Mouse (Mus musculus): ENCODE results near the gene Col6a6. TPM values are rescaled to one million over a fixed set of nuclear protein-coding genes. Genes with fewer than 3 reads are reported as not detected.
A peak's percentile ranks its signal among the peaks of the same experiment; 100 is the strongest.
"Not testable (repeated sequence)": the region's sequence is repeated elsewhere in the genome, so short reads cannot be mapped to it uniquely, and the experiment has no call there.

Gene Col6a6
- 0.92 and 1.1 TPM in 2 replicates for polyA plus RNA-seq (2015; fragmentation: Nextera tagmentation; extraction: Ambion mirVana)

GRCm38 (mm10) chr9:105827791-105828385 lies at the start of gene Col6a6:
TSS of gene Col6a6 (minus strand) at chr9:105828160.
- Histone ChIP-seq H3K4me3 (ENCODE audit: low read length) (peak within 1 kb of the TSS; percentile 33), H3K4me2 (replicated peaks; ENCODE audit: low read depth, low read length) (peak within 1 kb of the TSS; percentile 53), H3K9me3 (ENCODE audit: low read length) (no peaks in the 10 kb centered on the region), H3K27ac (ENCODE audit: low read length) (no peak within 1 kb of the TSS), H3K9ac (replicated peaks; ENCODE audit: low read length) (peak within 1 kb of the TSS; percentile 24; the same call in 1 of the 2 replicates), H3K27me3 (ENCODE audit: insufficient read depth, low read length) (0 out of 2 replicates have a peak, but pooled peaks cover 4% of the 10 kb centered on the region), H3K4me1 (ENCODE audit: insufficient read depth, low read length) (peaks cover 9% of the 10 kb centered on the region), H3K36me3 (ENCODE audit: insufficient read depth, low read length) (no peaks in the 10 kb centered on the region)
- WGBS = 8% methylated on average over 20 of the region's 20 CpGs
- peak; percentile 71; the same call in 1 of the 2 replicates for ATAC-seq (ENCODE audit: low FRiP score, low TSS enrichment)

- H3K4me3 ChIP-seq (ENCODE audit: low read length) = no peak overlapping the region
- H3K27me3 ChIP-seq (ENCODE audit: insufficient read depth, low read length) = no peaks in the 10 kb centered on the region
- no peaks in the 10 kb centered on the region for H3K9me3 ChIP-seq (ENCODE audit: low read length)
- no peak overlapping the region for H3K9ac ChIP-seq (replicated peaks; ENCODE audit: low read length)
- no peaks in the 10 kb centered on the region for H3K4me1 ChIP-seq (ENCODE audit: insufficient read depth, low read length)
- H3K36me3 ChIP-seq (ENCODE audit: insufficient read depth, low read length) = no peaks in the 10 kb centered on the region
- H3K27ac ChIP-seq (ENCODE audit: low read length) = no peak overlapping the region
- ATAC-seq (ENCODE audit: low FRiP score, low TSS enrichment) = no peak
- H3K4me2 ChIP-seq (replicated peaks; ENCODE audit: low read depth, low read length) = no peak overlapping the region
- WGBS = 82% methylated on average over 4 of the region's 4 CpGs
Measured at GRCm38 (mm10) chr9:105876124-105876523, 48.2 kb upstream of the Col6a6 start.

- no peaks in the 10 kb centered on the region for H3K9me3 ChIP-seq (ENCODE audit: low read length)
- H3K4me2 ChIP-seq (replicated peaks; ENCODE audit: low read depth, low read length) = no peak overlapping the region
- ATAC-seq (ENCODE audit: low FRiP score, low TSS enrichment) = no peak
- no peak overlapping the region for H3K27ac ChIP-seq (ENCODE audit: low read length)
- H3K27me3 ChIP-seq (ENCODE audit: insufficient read depth, low read length) = no peaks in the 10 kb centered on the region
- H3K4me3 ChIP-seq (ENCODE audit: low read length) = no peak overlapping the region
- WGBS = 36% methylated on average over 14 of the region's 14 CpGs
- no peaks in the 10 kb centered on the region for H3K36me3 ChIP-seq (ENCODE audit: insufficient read depth, low read length)
- H3K9ac ChIP-seq (replicated peaks; ENCODE audit: low read length) = no peak overlapping the region
- H3K4me1 ChIP-seq (ENCODE audit: insufficient read depth, low read length) = no peaks in the 10 kb centered on the region
Measured at GRCm38 (mm10) chr9:105871643-105872042, 43.7 kb upstream of the Col6a6 start.

- Histone ChIP-seq H3K4me3 (ENCODE audit: low read length) (no peak overlapping the region), H3K27ac (ENCODE audit: low read length) (no peak overlapping the region), H3K36me3 (ENCODE audit: insufficient read depth, low read length) (no peaks in the 10 kb centered on the region), H3K4me2 (replicated peaks; ENCODE audit: low read depth, low read length) (no peak overlapping the region), H3K9ac (replicated peaks; ENCODE audit: low read length) (no peak overlapping the region), H3K27me3 (ENCODE audit: insufficient read depth, low read length) (no peaks in the 10 kb centered on the region), H3K4me1 (ENCODE audit: insufficient read depth, low read length) (no peaks in the 10 kb centered on the region), H3K9me3 (ENCODE audit: low read length) (no peaks in the 10 kb centered on the region)
- 10% methylated on average over 6 of the region's 6 CpGs for WGBS
- no peak for ATAC-seq (ENCODE audit: low FRiP score, low TSS enrichment)
Measured at GRCm38 (mm10) chr9:105857773-105858172, 29.8 kb upstream of the Col6a6 start.

- H3K4me1 ChIP-seq (ENCODE audit: insufficient read depth, low read length) = no peaks in the 10 kb centered on the region
- no peak overlapping the region for H3K27ac ChIP-seq (ENCODE audit: low read length)
- no peak for ATAC-seq (ENCODE audit: low FRiP score, low TSS enrichment)
- no peaks in the 10 kb centered on the region for H3K27me3 ChIP-seq (ENCODE audit: insufficient read depth, low read length)
- no peak overlapping the region for H3K4me3 ChIP-seq (ENCODE audit: low read length)
- H3K36me3 ChIP-seq (ENCODE audit: insufficient read depth, low read length) = no peaks in the 10 kb centered on the region
- no peaks in the 10 kb centered on the region for H3K9me3 ChIP-seq (ENCODE audit: low read length)
- no peak overlapping the region for H3K4me2 ChIP-seq (replicated peaks; ENCODE audit: low read depth, low read length)
- H3K9ac ChIP-seq (replicated peaks; ENCODE audit: low read length) = no peak overlapping the region
- WGBS = 94% methylated on average over 1 of the region's 1 CpGs
Measured at GRCm38 (mm10) chr9:105852778-105853065, 24.8 kb upstream of the Col6a6 start.

- Histone ChIP-seq H3K27ac (ENCODE audit: low read length) (no peak overlapping the region), H3K4me3 (ENCODE audit: low read length) (no peak overlapping the region), H3K4me2 (replicated peaks; ENCODE audit: low read depth, low read length) (no peak overlapping the region), H3K27me3 (ENCODE audit: insufficient read depth, low read length) (no peaks in the 10 kb centered on the region), H3K4me1 (ENCODE audit: insufficient read depth, low read length) (no peaks in the 10 kb centered on the region), H3K36me3 (ENCODE audit: insufficient read depth, low read length) (no peaks in the 10 kb centered on the region), H3K9ac (replicated peaks; ENCODE audit: low read length) (no peak overlapping the region), H3K9me3 (ENCODE audit: low read length) (no peaks in the 10 kb centered on the region)
- 64% methylated on average over 14 of the region's 14 CpGs for WGBS
- ATAC-seq (ENCODE audit: low FRiP score, low TSS enrichment) = 0 out of 2 replicates have a peak, but pooled peaks have one; percentile 31
Measured at GRCm38 (mm10) chr9:105852015-105852777, 24.2 kb upstream of the Col6a6 start.

- WGBS = 86% methylated on average over 3 of the region's 3 CpGs
- ATAC-seq (ENCODE audit: low FRiP score, low TSS enrichment) = no peak
Measured at GRCm38 (mm10) chr9:105851011-105851410, 23.1 kb upstream of the Col6a6 start.

GRCm38 (mm10) chr9:105848396-105848795 lies 20.4 kb upstream of the Col6a6 start:
- WGBS = 75% methylated on average over 4 of the region's 4 CpGs
- no peak overlapping the region for H3K4me3 ChIP-seq (ENCODE audit: low read length)
- H3K27ac ChIP-seq (ENCODE audit: low read length) = no peak overlapping the region
- H3K9me3 ChIP-seq (ENCODE audit: low read length) = peaks cover 5% of the 10 kb centered on the region; the same call in 1 of the 2 replicates
- no peak overlapping the region for H3K4me2 ChIP-seq (replicated peaks; ENCODE audit: low read depth, low read length)
- no peaks in the 10 kb centered on the region for H3K27me3 ChIP-seq (ENCODE audit: insufficient read depth, low read length)
- H3K4me1 ChIP-seq (ENCODE audit: insufficient read depth, low read length) = no peaks in the 10 kb centered on the region
- H3K9ac ChIP-seq (replicated peaks; ENCODE audit: low read length) = no peak overlapping the region
- no peaks in the 10 kb centered on the region for H3K36me3 ChIP-seq (ENCODE audit: insufficient read depth, low read length)
- ATAC-seq (ENCODE audit: low FRiP score, low TSS enrichment) = no peak

More at GRCm38 (mm10) chr9:105851011-105851410, 23.1 kb upstream of the Col6a6 start:
- no peaks in the 10 kb centered on the region for H3K36me3 ChIP-seq (ENCODE audit: insufficient read depth, low read length)
- no peak overlapping the region for H3K4me2 ChIP-seq (replicated peaks; ENCODE audit: low read depth, low read length)
- no peaks in the 10 kb centered on the region for H3K27me3 ChIP-seq (ENCODE audit: insufficient read depth, low read length)
- H3K9ac ChIP-seq (replicated peaks; ENCODE audit: low read length) = no peak overlapping the region
- no peak overlapping the region for H3K27ac ChIP-seq (ENCODE audit: low read length)
- H3K9me3 ChIP-seq (ENCODE audit: low read length) = peaks cover 3% of the 10 kb centered on the region; the same call in 1 of the 2 replicates
- no peaks in the 10 kb centered on the region for H3K4me1 ChIP-seq (ENCODE audit: insufficient read depth, low read length)
- H3K4me3 ChIP-seq (ENCODE audit: low read length) = no peak overlapping the region

- 92% methylated on average over 5 of the region's 5 CpGs for WGBS
- no peak overlapping the region for H3K27ac ChIP-seq (ENCODE audit: low read length)
- H3K4me3 ChIP-seq (ENCODE audit: low read length) = no peak overlapping the region
- no peaks in the 10 kb centered on the region for H3K4me1 ChIP-seq (ENCODE audit: insufficient read depth, low read length)
- peaks cover 5% of the 10 kb centered on the region; the same call in 1 of the 2 replicates for H3K9me3 ChIP-seq (ENCODE audit: low read length)
- H3K4me2 ChIP-seq (replicated peaks; ENCODE audit: low read depth, low read length) = no peak overlapping the region
- H3K27me3 ChIP-seq (ENCODE audit: insufficient read depth, low read length) = no peaks in the 10 kb centered on the region
- H3K36me3 ChIP-seq (ENCODE audit: insufficient read depth, low read length) = no peaks in the 10 kb centered on the region
- ATAC-seq (ENCODE audit: low FRiP score, low TSS enrichment) = no peak
- H3K9ac ChIP-seq (replicated peaks; ENCODE audit: low read length) = no peak overlapping the region
Measured at GRCm38 (mm10) chr9:105847261-105847660, 19.3 kb upstream of the Col6a6 start.

GRCm38 (mm10) chr9:105841386-105841785 lies 13.4 kb upstream of the Col6a6 start:
- H3K4me1 ChIP-seq (ENCODE audit: insufficient read depth, low read length); ATAC-seq (ENCODE audit: low FRiP score, low TSS enrichment): not testable (repeated sequence)
- WGBS = 43% methylated on average over 5 of the region's 5 CpGs

More at GRCm38 (mm10) chr9:105841386-105841785, 13.4 kb upstream of the Col6a6 start:
- not testable (repeated sequence) for H3K9me3 ChIP-seq (ENCODE audit: low read length); H3K4me3 ChIP-seq (ENCODE audit: low read length); H3K27ac ChIP-seq (ENCODE audit: low read length); H3K9ac ChIP-seq (replicated peaks; ENCODE audit: low read length); H3K4me2 ChIP-seq (replicated peaks; ENCODE audit: low read depth, low read length); H3K36me3 ChIP-seq (ENCODE audit: insufficient read depth, low read length); H3K27me3 ChIP-seq (ENCODE audit: insufficient read depth, low read length)
